Mouse (Mus musculus) T-cell, adult 66 days (primary cell): Measurements from ENCODE around the gene Rtn4rl2. TPM values are rescaled to one million over a fixed set of nuclear protein-coding genes. Genes with fewer than 3 reads are reported as not detected.

ENCODE experiments used
- total RNA-seq, 2 experiments: library from RNA; stranded (reverse); gene quantifications; 3 replicates in 1 of 2; 4 replicates in 1 of 2; pipeline ENCODE4 v1.2.4; 2023

Gene Rtn4rl2
- not detected for total RNA-seq

GRCm38 (mm10) chr2:84886234-84886731 lies at the start of gene Rtn4rl2:
Rtn4rl2 (minus strand) TSS chr2:84886710.

DNA sequence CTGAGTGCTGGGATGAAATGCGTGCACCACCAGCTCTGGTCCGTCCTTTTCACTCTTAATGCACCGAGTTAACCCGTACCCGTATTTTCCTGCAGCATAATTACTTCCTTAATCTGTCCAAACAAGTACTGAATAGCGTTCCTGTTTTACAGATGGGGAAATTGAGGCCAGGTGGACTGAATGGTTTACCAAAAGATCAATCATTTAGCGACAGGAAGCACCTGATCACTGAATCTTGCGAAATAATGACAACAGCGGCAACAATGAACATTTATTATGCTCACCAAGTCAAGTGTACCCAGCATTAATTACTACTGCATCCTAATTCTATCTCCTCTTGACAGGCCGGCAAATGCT lies 47.9 kb downstream of the Rtn4rl2 start, which contains the start of gene Slc43a1:
Gene Slc43a1 (plus strand): TSS at position 258 of the 357 bp plus-strand sequence.

DNA sequence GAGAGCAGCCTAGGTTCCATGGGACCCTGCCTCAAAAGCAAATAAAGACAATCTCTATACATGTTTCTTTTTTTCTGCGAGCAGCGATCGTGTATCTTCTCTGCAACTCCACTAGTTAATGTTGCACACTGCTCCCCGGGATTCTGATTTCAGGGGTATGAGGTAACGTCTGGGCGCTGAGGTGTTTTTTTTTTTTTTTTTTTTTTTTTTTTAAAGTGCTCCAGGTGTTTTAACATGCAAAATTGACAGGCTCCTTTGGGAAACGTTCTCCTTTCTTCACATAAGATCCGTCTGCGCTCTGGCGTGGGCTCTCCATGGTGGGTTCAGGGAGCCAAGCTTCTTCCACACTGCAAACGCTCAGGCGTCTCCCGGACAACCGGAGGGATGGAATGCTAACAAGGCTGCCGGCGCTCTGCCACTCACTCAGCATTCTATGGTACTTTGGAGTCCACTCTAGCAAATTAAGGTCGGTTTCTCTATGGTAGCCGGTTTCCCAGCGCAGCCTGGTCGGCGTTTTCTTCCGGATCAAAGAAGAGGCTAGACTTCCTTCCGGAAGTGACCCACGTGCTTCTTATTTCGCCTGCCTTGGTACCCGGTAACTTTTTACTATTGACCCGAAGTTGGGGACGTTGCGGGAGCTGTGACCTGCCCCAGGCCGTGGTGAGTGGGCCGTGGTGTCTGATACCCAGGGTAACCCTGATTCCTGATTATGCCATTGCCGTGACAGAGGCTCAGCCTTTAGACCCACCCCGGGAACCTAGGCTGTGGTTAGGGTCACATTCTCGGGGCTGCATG lies 59.8 kb downstream of the Rtn4rl2 start, which contains the start of gene Timm10:
Gene Timm10 (plus strand): TSS at position 510 of the 795 bp plus-strand sequence.

GRCm38 (mm10) chr2:84822552-84822951 lies 64.0 kb downstream of the Rtn4rl2 start, which contains the start of gene Smtnl1:
Smtnl1 (minus strand) TSS chr2:84822652.

Other genes starting within 250 kb of the Rtn4rl2 start
- 1 to 10 TPM; 1.4 to 2.3 TPM for gene Ctnnd1, start 235.9 kb downstream of the Rtn4rl2 start, total RNA-seq
- gene Btbd18, start 227.6 kb downstream of the Rtn4rl2 start, total RNA-seq: not detected
- 10 to 100 TPM; 43.5 to 54.2 TPM for gene Selenoh, start 215.9 kb downstream of the Rtn4rl2 start, total RNA-seq
- not detected for gene Gm28635, start 208.7 kb downstream of the Rtn4rl2 start, total RNA-seq
- gene Med19, start 208.3 kb downstream of the Rtn4rl2 start, total RNA-seq: 10 to 100 TPM; 16.4 to 18.7 TPM
- 10 to 100 TPM; 39.3 to 46.5 TPM for gene Tmx2, start 207.6 kb downstream of the Rtn4rl2 start, total RNA-seq
- gene Zdhhc5, start 171.5 kb downstream of the Rtn4rl2 start, total RNA-seq: 10 to 100 TPM; 53.5 to 55.2 TPM
- gene Clp1, start 159.4 kb downstream of the Rtn4rl2 start, total RNA-seq: 10 to 100 TPM; 26.6 to 32.2 TPM
- under 1 TPM in 1 of 2 experiments, not detected in 1; 0.74 TPM for gene Ypel4, start 152.7 kb downstream of the Rtn4rl2 start, total RNA-seq
- gene Gm19426, start 143.1 kb downstream of the Rtn4rl2 start, total RNA-seq: not detected
- gene Serping1, start 111.3 kb downstream of the Rtn4rl2 start, total RNA-seq: under 1 TPM in 1 of 2 experiments, not detected in 1; 0.33 TPM
- 1 to 10 TPM; 3.6 to 3.9 TPM for gene Ube2l6, start 87.9 kb downstream of the Rtn4rl2 start, total RNA-seq
- not detected for gene Smtnl1, start 64.1 kb downstream of the Rtn4rl2 start, total RNA-seq
- gene Timm10, start 59.7 kb downstream of the Rtn4rl2 start, total RNA-seq: 10 to 100 TPM in 1 of 2 experiments, 1 to 10 TPM in 1; 8.7 to 16.9 TPM
- 1 to 10 TPM; 1.3 to 1.4 TPM for gene Slc43a1, start 47.9 kb downstream of the Rtn4rl2 start, total RNA-seq
- 1 to 10 TPM; 3.2 to 5.3 TPM for gene Slc43a3, start 49.9 kb upstream of the Rtn4rl2 start, total RNA-seq
- gene Prg2, start 93.8 kb upstream of the Rtn4rl2 start, total RNA-seq: not detected
- gene Prg3, start 101.5 kb upstream of the Rtn4rl2 start, total RNA-seq: not detected
- gene Ssrp1, start 150.5 kb upstream of the Rtn4rl2 start, total RNA-seq: 100 to 1,000 TPM; 156 to 181 TPM
- under 1 TPM in 1 of 2 experiments, not detected in 1; 0.96 TPM for gene P2rx3, start 150.8 kb upstream of the Rtn4rl2 start, total RNA-seq
- 10 to 100 TPM; 25.3 to 30.9 TPM for gene Tnks1bp1, start 161.3 kb upstream of the Rtn4rl2 start, total RNA-seq
- gene Aplnr, start 249.5 kb upstream of the Rtn4rl2 start, total RNA-seq: not detected